Mouse (Mus musculus): ENCODE results near the gene Olfr412. TPM values are rescaled to one million over a fixed set of nuclear protein-coding genes. Genes with fewer than 3 reads are reported as not detected.

Olfr412 gene
- polyA plus RNA-seq, 1 experiment from 2014 or later: not detected

GRCm38 (mm10) chr11:74391899-74392298 lies 30.0 kb downstream of the Olfr412 start:
- Histone ChIP-seq H3K9ac (replicated peaks; ENCODE audit: low read length) (no peak overlapping the region), H3K4me1 (ENCODE audit: insufficient read depth, low read length) (no peaks in the 10 kb centered on the region), H3K9me3 (ENCODE audit: low read length) (no peaks in the 10 kb centered on the region), H3K36me3 (ENCODE audit: insufficient read depth, low read length) (no peaks in the 10 kb centered on the region), H3K4me3 (ENCODE audit: low read length) (no peak overlapping the region), H3K27me3 (ENCODE audit: insufficient read depth, low read length) (no peaks in the 10 kb centered on the region), H3K4me2 (replicated peaks; ENCODE audit: low read depth, low read length) (no peak overlapping the region), H3K27ac (ENCODE audit: low read length) (no peak overlapping the region)
- 87% methylated on average over 11 of the region's 11 CpGs for WGBS
- ATAC-seq (ENCODE audit: low FRiP score, low TSS enrichment): no peak

- Histone ChIP-seq H3K36me3 (ENCODE audit: insufficient read depth, low read length) (no peaks in the 10 kb centered on the region), H3K4me2 (replicated peaks; ENCODE audit: low read depth, low read length) (no peak overlapping the region), H3K9me3 (ENCODE audit: low read length) (no peaks in the 10 kb centered on the region), H3K9ac (replicated peaks; ENCODE audit: low read length) (no peak overlapping the region), H3K27me3 (ENCODE audit: insufficient read depth, low read length) (no peaks in the 10 kb centered on the region), H3K27ac (ENCODE audit: low read length) (no peak overlapping the region), H3K4me3 (ENCODE audit: low read length) (no peak overlapping the region), H3K4me1 (ENCODE audit: insufficient read depth, low read length) (no peaks in the 10 kb centered on the region)
- no peak for ATAC-seq (ENCODE audit: low FRiP score, low TSS enrichment)
- 65% methylated on average over 6 of the region's 6 CpGs for WGBS
Observed at GRCm38 (mm10) chr11:74392903-74393302, 31.0 kb downstream of the Olfr412 start.

- H3K36me3 ChIP-seq (ENCODE audit: insufficient read depth, low read length): no peaks in the 10 kb centered on the region
- ATAC-seq (ENCODE audit: low FRiP score, low TSS enrichment): no peak
Observed at GRCm38 (mm10) chr11:74393489-74393888, 31.6 kb downstream of the Olfr412 start.

GRCm38 (mm10) chr11:74395583-74395982 lies 33.7 kb downstream of the Olfr412 start:
- H3K27me3 ChIP-seq (ENCODE audit: insufficient read depth, low read length): no peaks in the 10 kb centered on the region
- no peak overlapping the region for H3K9ac ChIP-seq (replicated peaks; ENCODE audit: low read length)
- no peaks in the 10 kb centered on the region for H3K9me3 ChIP-seq (ENCODE audit: low read length)
- 86% methylated on average over 18 of the region's 18 CpGs for WGBS
- no peaks in the 10 kb centered on the region for H3K36me3 ChIP-seq (ENCODE audit: insufficient read depth, low read length)
- no peak overlapping the region for H3K4me3 ChIP-seq (ENCODE audit: low read length)
- H3K4me2 ChIP-seq (replicated peaks; ENCODE audit: low read depth, low read length): no peak overlapping the region
- no peaks in the 10 kb centered on the region for H3K4me1 ChIP-seq (ENCODE audit: insufficient read depth, low read length)
- ATAC-seq (ENCODE audit: low FRiP score, low TSS enrichment): no peak
- no peak overlapping the region for H3K27ac ChIP-seq (ENCODE audit: low read length)

More at GRCm38 (mm10) chr11:74393489-74393888, 31.6 kb downstream of the Olfr412 start:
- 79% methylated on average over 5 of the region's 5 CpGs for WGBS
- H3K9me3 ChIP-seq (ENCODE audit: low read length): no peaks in the 10 kb centered on the region
- H3K4me3 ChIP-seq (ENCODE audit: low read length): no peak overlapping the region
- no peak overlapping the region for H3K4me2 ChIP-seq (replicated peaks; ENCODE audit: low read depth, low read length)
- no peak overlapping the region for H3K9ac ChIP-seq (replicated peaks; ENCODE audit: low read length)
- no peak overlapping the region for H3K27ac ChIP-seq (ENCODE audit: low read length)
- H3K27me3 ChIP-seq (ENCODE audit: insufficient read depth, low read length): no peaks in the 10 kb centered on the region
- no peaks in the 10 kb centered on the region for H3K4me1 ChIP-seq (ENCODE audit: insufficient read depth, low read length)

GRCm38 (mm10) chr11:74402126-74402525 lies 40.3 kb downstream of the Olfr412 start:
- Histone ChIP-seq H3K36me3 (ENCODE audit: insufficient read depth, low read length) (no peaks in the 10 kb centered on the region), H3K9ac (replicated peaks; ENCODE audit: low read length) (no peak overlapping the region), H3K4me3 (ENCODE audit: low read length) (no peak overlapping the region), H3K4me1 (ENCODE audit: insufficient read depth, low read length) (no peaks in the 10 kb centered on the region), H3K4me2 (replicated peaks; ENCODE audit: low read depth, low read length) (no peak overlapping the region), H3K27ac (ENCODE audit: low read length) (no peak overlapping the region), H3K27me3 (ENCODE audit: insufficient read depth, low read length) (no peaks in the 10 kb centered on the region), H3K9me3 (ENCODE audit: low read length) (no peaks in the 10 kb centered on the region)
- 39% methylated on average over 2 of the region's 2 CpGs for WGBS
- ATAC-seq (ENCODE audit: low FRiP score, low TSS enrichment): peak; percentile 33; the same call in 1 of the 2 replicates

GRCm38 (mm10) chr11:74404216-74404615 lies 42.3 kb downstream of the Olfr412 start:
- no peak overlapping the region for H3K27ac ChIP-seq (ENCODE audit: low read length)
- H3K27me3 ChIP-seq (ENCODE audit: insufficient read depth, low read length): no peaks in the 10 kb centered on the region
- no peaks in the 10 kb centered on the region for H3K9me3 ChIP-seq (ENCODE audit: low read length)
- no peak overlapping the region for H3K4me3 ChIP-seq (ENCODE audit: low read length)
- H3K4me2 ChIP-seq (replicated peaks; ENCODE audit: low read depth, low read length): no peak overlapping the region
- no peak overlapping the region for H3K9ac ChIP-seq (replicated peaks; ENCODE audit: low read length)
- no peaks in the 10 kb centered on the region for H3K36me3 ChIP-seq (ENCODE audit: insufficient read depth, low read length)
- WGBS: 47% methylated on average over 2 of the region's 2 CpGs
- ATAC-seq (ENCODE audit: low FRiP score, low TSS enrichment): no peak
- H3K4me1 ChIP-seq (ENCODE audit: insufficient read depth, low read length): peaks cover 15% of the 10 kb centered on the region

GRCm38 (mm10) chr11:74405201-74405600 lies 43.3 kb downstream of the Olfr412 start:
- ATAC-seq (ENCODE audit: low FRiP score, low TSS enrichment): no peak
- WGBS: 72% methylated on average over 7 of the region's 7 CpGs

GRCm38 (mm10) chr11:74408587-74409446 lies 46.9 kb downstream of the Olfr412 start:
- Histone ChIP-seq H3K9ac (replicated peaks; ENCODE audit: low read length) (no peak overlapping the region), H3K9me3 (ENCODE audit: low read length) (no peaks in the 10 kb centered on the region), H3K36me3 (ENCODE audit: insufficient read depth, low read length) (no peaks in the 10 kb centered on the region), H3K4me1 (ENCODE audit: insufficient read depth, low read length) (peaks cover 33% of the 10 kb centered on the region), H3K4me2 (replicated peaks; ENCODE audit: low read depth, low read length) (no peak overlapping the region), H3K27me3 (ENCODE audit: insufficient read depth, low read length) (no peaks in the 10 kb centered on the region), H3K4me3 (ENCODE audit: low read length) (no peak overlapping the region), H3K27ac (ENCODE audit: low read length) (peak overlapping the region; percentile 54)
- peak; percentile 88 for ATAC-seq (ENCODE audit: low FRiP score, low TSS enrichment)
- 44% methylated on average over 4 of the region's 4 CpGs for WGBS

More at GRCm38 (mm10) chr11:74405201-74405600, 43.3 kb downstream of the Olfr412 start:
- Histone ChIP-seq H3K9me3 (ENCODE audit: low read length) (no peaks in the 10 kb centered on the region), H3K4me3 (ENCODE audit: low read length) (no peak overlapping the region), H3K27ac (ENCODE audit: low read length) (no peak overlapping the region), H3K4me1 (ENCODE audit: insufficient read depth, low read length) (peaks cover 22% of the 10 kb centered on the region), H3K9ac (replicated peaks; ENCODE audit: low read length) (no peak overlapping the region), H3K36me3 (ENCODE audit: insufficient read depth, low read length) (no peaks in the 10 kb centered on the region), H3K27me3 (ENCODE audit: insufficient read depth, low read length) (no peaks in the 10 kb centered on the region), H3K4me2 (replicated peaks; ENCODE audit: low read depth, low read length) (no peak overlapping the region)

- no peaks in the 10 kb centered on the region for H3K36me3 ChIP-seq (ENCODE audit: insufficient read depth, low read length)
- H3K4me2 ChIP-seq (replicated peaks; ENCODE audit: low read depth, low read length): no peak overlapping the region
- H3K4me3 ChIP-seq (ENCODE audit: low read length): no peak overlapping the region
- no peak overlapping the region for H3K9ac ChIP-seq (replicated peaks; ENCODE audit: low read length)
- H3K27me3 ChIP-seq (ENCODE audit: insufficient read depth, low read length): no peaks in the 10 kb centered on the region
- peak overlapping the region; percentile 54 for H3K27ac ChIP-seq (ENCODE audit: low read length)
- 42% methylated on average over 5 of the region's 5 CpGs for WGBS
- peak; percentile 12; the same call in 1 of the 2 replicates for ATAC-seq (ENCODE audit: low FRiP score, low TSS enrichment)
- peaks cover 33% of the 10 kb centered on the region for H3K4me1 ChIP-seq (ENCODE audit: insufficient read depth, low read length)
- H3K9me3 ChIP-seq (ENCODE audit: low read length): no peaks in the 10 kb centered on the region
Observed at GRCm38 (mm10) chr11:74409447-74409754, 47.5 kb downstream of the Olfr412 start.

- Histone ChIP-seq H3K4me3 (ENCODE audit: low read length) (no peak overlapping the region), H3K4me2 (replicated peaks; ENCODE audit: low read depth, low read length) (no peak overlapping the region), H3K4me1 (ENCODE audit: insufficient read depth, low read length) (peaks cover 33% of the 10 kb centered on the region), H3K27ac (ENCODE audit: low read length) (peak overlapping the region; percentile 54; the same call in 1 of the 2 replicates), H3K36me3 (ENCODE audit: insufficient read depth, low read length) (no peaks in the 10 kb centered on the region), H3K9me3 (ENCODE audit: low read length) (no peaks in the 10 kb centered on the region), H3K27me3 (ENCODE audit: insufficient read depth, low read length) (no peaks in the 10 kb centered on the region), H3K9ac (replicated peaks; ENCODE audit: low read length) (no peak overlapping the region)
- ATAC-seq (ENCODE audit: low FRiP score, low TSS enrichment): 0 out of 2 replicates have a peak, but pooled peaks have one; percentile 9
- WGBS: 43% methylated on average over 4 of the region's 4 CpGs
Observed at GRCm38 (mm10) chr11:74409757-74410174, 47.9 kb downstream of the Olfr412 start.

All from kidney, embryonic 16.5 days (tissue).